Mouse (Mus musculus): ENCODE results near the gene Npsr1. TPM values are rescaled to one million over a fixed set of nuclear protein-coding genes. Genes with fewer than 3 reads are reported as not detected.

The Npsr1 gene
- total and polyA plus RNA-seq, 2 experiments from 2014 or later, result not detected

- no peak overlapping the region for H3K27ac ChIP-seq (ENCODE audit: low read depth)
- no peak for ATAC-seq (ENCODE audit: insufficient read depth, low read depth)
- H3K4me1 ChIP-seq (ENCODE audit: control insufficient read depth, insufficient read depth), result no peaks in the 10 kb centered on the region
- H3K4me2 ChIP-seq (ENCODE audit: low read depth, low read length), result no peak overlapping the region
- no peaks in the 10 kb centered on the region for H3K27me3 ChIP-seq (ENCODE audit: control insufficient read depth, insufficient read depth, low read length)
- no peak for DNase-seq (ENCODE audit: low spot score)
- no peaks in the 10 kb centered on the region for H3K9me3 ChIP-seq (replicated peaks; ENCODE audit: control insufficient read depth, low read length)
- no peak overlapping the region for H3K4me3 ChIP-seq (ENCODE audit: low read depth, low read length)
- H3K9ac ChIP-seq (replicated peaks; ENCODE audit: low read depth, low read length), result no peak overlapping the region
- TF ChIP-seq CTCF (IDR thresholded peaks at IDR 0.05; ENCODE audit: low read depth) (no peak), EP300 (IDR thresholded peaks at IDR 0.05; ENCODE audit: low read depth) (no peak)
- no peaks in the 10 kb centered on the region for H3K36me3 ChIP-seq (replicated peaks; ENCODE audit: control insufficient read depth, insufficient read depth, low read length)
These were observed 185.7 kb downstream of the Npsr1 start for GRCm38 (mm10) chr9:24283536-24283935.

GRCm38 (mm10) chr9:24284239-24285084 is 186.7 kb downstream of the Npsr1 start:
- no peaks in the 10 kb centered on the region for H3K4me1 ChIP-seq (ENCODE audit: control insufficient read depth, insufficient read depth)
- no peaks in the 10 kb centered on the region for H3K36me3 ChIP-seq (replicated peaks; ENCODE audit: control insufficient read depth, insufficient read depth, low read length)
- no peaks in the 10 kb centered on the region for H3K9me3 ChIP-seq (replicated peaks; ENCODE audit: control insufficient read depth, low read length)
- TF ChIP-seq EP300 (IDR thresholded peaks at IDR 0.05; ENCODE audit: low read depth) (no peak), CTCF (IDR thresholded peaks at IDR 0.05; ENCODE audit: low read depth) (no peak)
- no peak overlapping the region for H3K27ac ChIP-seq (ENCODE audit: low read depth)
- no peak overlapping the region for H3K4me2 ChIP-seq (ENCODE audit: low read depth, low read length)
- ATAC-seq (ENCODE audit: insufficient read depth, low read depth) (no peak), DNase-seq (ENCODE audit: low spot score) (no peak)
- 81% methylated on average over 5 of the region's 5 CpGs for WGBS
- H3K4me3 ChIP-seq (ENCODE audit: low read depth, low read length), result no peak overlapping the region
- no peak overlapping the region for H3K9ac ChIP-seq (replicated peaks; ENCODE audit: low read depth, low read length)
- H3K27me3 ChIP-seq (ENCODE audit: control insufficient read depth, insufficient read depth, low read length), result no peaks in the 10 kb centered on the region

GRCm38 (mm10) chr9:24285419-24285818 is 187.6 kb downstream of the Npsr1 start:
- Histone ChIP-seq H3K4me1 (ENCODE audit: control insufficient read depth, insufficient read depth) (no peaks in the 10 kb centered on the region), H3K36me3 (replicated peaks; ENCODE audit: control insufficient read depth, insufficient read depth, low read length) (no peaks in the 10 kb centered on the region), H3K27ac (ENCODE audit: low read depth) (no peak overlapping the region), H3K27me3 (ENCODE audit: control insufficient read depth, insufficient read depth, low read length) (no peaks in the 10 kb centered on the region), H3K4me3 (ENCODE audit: low read depth, low read length) (no peak overlapping the region), H3K4me2 (ENCODE audit: low read depth, low read length) (no peak overlapping the region), H3K9me3 (replicated peaks; ENCODE audit: control insufficient read depth, low read length) (no peaks in the 10 kb centered on the region), H3K9ac (replicated peaks; ENCODE audit: low read depth, low read length) (no peak overlapping the region)
- no peak for ATAC-seq (ENCODE audit: insufficient read depth, low read depth)
- no peak for TF ChIP-seq EP300 (IDR thresholded peaks at IDR 0.05; ENCODE audit: low read depth)
- TF ChIP-seq CTCF (IDR thresholded peaks at IDR 0.05; ENCODE audit: low read depth), result no peak
- 85% methylated on average over 5 of the region's 5 CpGs for WGBS
- DNase-seq (ENCODE audit: low spot score), result no peak

GRCm38 (mm10) chr9:24291385-24291784 is 193.6 kb downstream of the Npsr1 start:
- no peak for DNase-seq (ENCODE audit: low spot score)
- TF ChIP-seq EP300 (IDR thresholded peaks at IDR 0.05; ENCODE audit: low read depth) (no peak), CTCF (IDR thresholded peaks at IDR 0.05; ENCODE audit: low read depth) (no peak)
- Histone ChIP-seq H3K27ac (ENCODE audit: low read depth) (no peak overlapping the region), H3K9ac (replicated peaks; ENCODE audit: low read depth, low read length) (no peak overlapping the region), H3K27me3 (ENCODE audit: control insufficient read depth, insufficient read depth, low read length) (no peaks in the 10 kb centered on the region), H3K36me3 (replicated peaks; ENCODE audit: control insufficient read depth, insufficient read depth, low read length) (no peaks in the 10 kb centered on the region), H3K4me2 (ENCODE audit: low read depth, low read length) (no peak overlapping the region), H3K4me1 (ENCODE audit: control insufficient read depth, insufficient read depth) (peaks cover 7% of the 10 kb centered on the region; the same call in 1 of the 2 replicates), H3K4me3 (ENCODE audit: low read depth, low read length) (no peak overlapping the region), H3K9me3 (replicated peaks; ENCODE audit: control insufficient read depth, low read length) (no peaks in the 10 kb centered on the region)
- WGBS, result 40% methylated on average over 6 of the region's 6 CpGs
- ATAC-seq (ENCODE audit: insufficient read depth, low read depth), result no peak

- Histone ChIP-seq H3K4me1 (ENCODE audit: control insufficient read depth, insufficient read depth) (peaks cover 7% of the 10 kb centered on the region; the same call in 1 of the 2 replicates), H3K9ac (replicated peaks; ENCODE audit: low read depth, low read length) (no peak overlapping the region), H3K27ac (ENCODE audit: low read depth) (no peak overlapping the region), H3K27me3 (ENCODE audit: control insufficient read depth, insufficient read depth, low read length) (no peaks in the 10 kb centered on the region), H3K36me3 (replicated peaks; ENCODE audit: control insufficient read depth, insufficient read depth, low read length) (no peaks in the 10 kb centered on the region), H3K9me3 (replicated peaks; ENCODE audit: control insufficient read depth, low read length) (no peaks in the 10 kb centered on the region), H3K4me3 (ENCODE audit: low read depth, low read length) (no peak overlapping the region), H3K4me2 (ENCODE audit: low read depth, low read length) (no peak overlapping the region)
- WGBS, result 74% methylated on average over 12 of the region's 12 CpGs
- no peak for ATAC-seq (ENCODE audit: insufficient read depth, low read depth)
- no peak for DNase-seq (ENCODE audit: low spot score)
- TF ChIP-seq CTCF (IDR thresholded peaks at IDR 0.05; ENCODE audit: low read depth) (no peak), EP300 (IDR thresholded peaks at IDR 0.05; ENCODE audit: low read depth) (no peak)
These were observed 195.6 kb downstream of the Npsr1 start for GRCm38 (mm10) chr9:24293252-24293959.

All from heart, postnatal 0 days (tissue).